Mouse (Mus musculus): ENCODE results near the gene Noc2l. TPM values are rescaled to one million over a fixed set of nuclear protein-coding genes. Genes with fewer than 3 reads are reported as not detected.

The Noc2l gene
- polyA plus RNA-seq (2014; fragmentation: Illumina TruSeq; extraction: RNeasy Lipid Tissue Mini Kit (QIAGEN cat#74804); ENCODE audit: low read depth, low replicate concordance), result 2.2 TPM

DNA sequence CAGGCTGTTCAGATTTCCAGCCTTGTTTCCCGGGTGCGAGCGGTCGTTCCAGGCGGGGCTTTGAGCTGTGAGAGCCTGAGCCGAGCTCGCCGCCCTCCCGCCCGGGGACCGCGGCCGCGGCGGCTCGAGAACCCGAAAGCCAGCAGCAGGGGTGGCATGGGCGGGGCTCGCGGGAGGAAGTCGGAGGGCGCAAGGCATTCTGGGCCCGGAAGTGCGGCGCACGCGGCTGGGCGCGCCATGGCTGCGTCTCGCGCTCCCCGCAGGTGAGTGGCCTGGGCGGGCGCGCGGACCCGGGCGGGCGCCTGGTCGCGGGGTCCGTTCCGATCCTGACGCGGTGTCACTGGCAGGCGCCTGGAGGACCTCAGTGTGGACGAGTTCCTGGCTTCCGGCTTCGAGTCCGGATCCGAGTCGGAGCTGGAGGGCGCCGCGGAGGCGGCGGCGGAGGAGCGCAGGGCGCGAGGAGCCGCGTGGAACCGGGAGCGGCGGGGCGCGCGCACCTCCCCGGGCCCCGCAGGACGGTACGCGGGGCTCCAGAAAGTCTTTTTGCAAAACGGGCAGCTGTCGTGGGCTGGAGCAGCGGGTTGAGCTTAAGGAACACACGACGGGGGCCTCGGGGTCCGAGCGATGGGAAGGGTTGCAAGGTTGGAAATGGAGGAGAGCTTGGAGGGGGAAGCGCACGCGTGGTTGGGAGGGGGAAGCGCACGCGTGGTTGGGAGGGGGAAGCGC, at the start of gene Noc2l:
Gene Noc2l, plus strand, starts transcription at position 203 of the 726 bp plus-strand sequence.

DNA sequence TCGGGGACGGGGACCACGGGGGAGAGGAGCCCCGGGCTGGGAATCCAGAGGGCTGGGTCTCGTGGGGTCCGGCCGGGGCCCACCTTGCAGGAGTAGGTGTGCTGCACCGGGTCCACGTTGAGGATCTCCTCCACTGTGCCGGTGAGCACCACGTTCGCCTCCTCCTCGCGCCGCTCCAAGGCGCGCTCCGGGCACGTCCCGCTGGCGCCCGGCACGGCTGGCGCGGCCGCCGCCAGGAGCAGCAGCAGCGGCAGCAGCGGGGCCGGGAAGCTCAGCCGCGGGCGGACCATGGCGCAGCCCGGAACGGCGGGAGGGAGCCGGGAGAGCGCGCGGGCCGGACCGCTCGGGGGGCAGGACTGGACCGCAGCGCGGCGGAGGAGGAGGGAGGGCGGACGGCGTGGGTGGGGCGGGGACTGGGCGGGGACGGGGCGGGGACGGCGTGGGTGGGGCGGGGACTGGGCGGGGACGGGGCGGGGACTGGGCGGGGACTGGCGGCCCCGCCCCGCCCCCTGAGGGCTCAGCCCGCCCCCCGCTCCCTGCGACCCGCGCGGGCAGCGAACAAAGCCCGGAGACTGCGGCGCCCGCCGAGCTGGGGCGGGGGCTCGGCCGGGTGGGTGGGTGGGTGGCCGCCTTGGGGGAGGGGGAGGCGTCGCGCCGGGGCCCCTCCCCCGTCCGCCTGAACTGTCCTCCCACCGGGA, 38.5 kb upstream of the Noc2l start, which contains the start of gene Agrn:
Gene Agrn, minus strand, starts transcription at position 358 of the 698 bp plus-strand sequence.

GRCm38 (mm10) chr4:156200623-156201475, 35.0 kb upstream of the Noc2l start, which contains the start of gene Isg15:
TSS of gene Isg15 (minus strand) at chr4:156200818.

GRCm38 (mm10) chr4:156203001-156203412, 32.8 kb upstream of the Noc2l start, which contains the start of gene AW011738:
TSS of gene AW011738 (plus strand) at chr4:156203304.

DNA sequence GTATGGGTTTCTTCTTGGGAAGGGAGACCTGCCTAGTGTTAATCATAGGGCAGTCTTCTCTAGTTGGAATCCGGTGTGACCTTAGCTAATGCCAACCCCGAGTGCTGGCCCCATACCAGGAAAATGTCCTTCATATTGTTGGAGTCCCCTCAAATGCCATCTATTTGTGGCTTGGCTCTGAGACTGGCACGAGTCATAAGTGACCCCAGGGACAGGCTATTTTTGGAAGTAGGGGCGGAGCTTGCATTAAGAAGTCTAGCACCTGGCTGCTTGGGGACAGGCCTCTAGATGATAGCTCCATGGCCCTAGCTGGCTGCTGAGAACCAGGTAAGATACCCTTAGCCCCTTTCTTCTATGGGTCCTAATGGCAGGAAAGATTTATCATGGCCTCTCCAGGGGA, 20.2 kb upstream of the Noc2l start, which contains the start of gene Perm1:
Gene Perm1, plus strand, starts transcription at position 220 of the 400 bp plus-strand sequence.

DNA sequence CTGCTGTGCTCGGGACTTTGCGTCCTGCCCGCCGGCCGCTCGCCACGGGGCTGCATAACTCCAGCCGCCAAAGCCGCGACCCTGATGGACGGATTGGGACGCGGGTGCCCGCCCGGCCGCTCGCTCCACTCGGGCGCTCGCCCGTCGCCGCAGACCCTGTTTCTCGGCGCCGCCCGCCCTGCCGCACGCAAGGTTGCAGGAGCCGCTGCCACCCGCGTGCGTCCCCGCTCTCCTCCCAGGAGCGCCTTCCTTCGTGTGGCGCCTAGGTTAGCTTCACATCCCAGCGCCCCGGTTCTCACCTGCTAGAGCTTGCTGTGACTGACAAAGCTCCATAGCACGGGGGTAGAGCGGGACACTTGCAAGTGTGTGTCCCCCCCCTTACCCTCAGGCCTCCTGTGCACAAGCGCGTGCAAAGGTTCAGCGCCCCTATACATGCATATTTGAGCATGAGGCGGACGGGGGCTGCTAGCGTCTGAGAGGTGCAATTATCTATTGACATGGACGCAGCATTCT, 1.1 kb upstream of the Noc2l start, which contains the start of gene Plekhn1:
Gene Plekhn1, minus strand, starts transcription at position 157 of the 513 bp plus-strand sequence.

GRCm38 (mm10) chr4:156255078-156255839, 19.4 kb downstream of the Noc2l start, which contains the start of gene Samd11:
TSS of gene Samd11 (minus strand) at chr4:156255657.

Other genes with a start within 250 kb of the Noc2l start
- gene B3galt6, start 243.4 kb upstream of the Noc2l start, polyA plus RNA-seq (2014; fragmentation: Illumina TruSeq; extraction: RNeasy Lipid Tissue Mini Kit (QIAGEN cat#74804); ENCODE audit: low read depth, low replicate concordance), result 1.7 TPM
- 97.4 TPM for gene Sdf4, start 243.1 kb upstream of the Noc2l start, polyA plus RNA-seq (2014; fragmentation: Illumina TruSeq; extraction: RNeasy Lipid Tissue Mini Kit (QIAGEN cat#74804); ENCODE audit: low read depth, low replicate concordance)
- not detected for gene Tnfrsf4, start 222.2 kb upstream of the Noc2l start, polyA plus RNA-seq (2014; fragmentation: Illumina TruSeq; extraction: RNeasy Lipid Tissue Mini Kit (QIAGEN cat#74804); ENCODE audit: low read depth, low replicate concordance)
- gene Tnfrsf18, start 209.8 kb upstream of the Noc2l start, polyA plus RNA-seq (2014; fragmentation: Illumina TruSeq; extraction: RNeasy Lipid Tissue Mini Kit (QIAGEN cat#74804); ENCODE audit: low read depth, low replicate concordance), result not detected
- 25.6 TPM for gene Ttll10, start 176.6 kb upstream of the Noc2l start, polyA plus RNA-seq (2014; fragmentation: Illumina TruSeq; extraction: RNeasy Lipid Tissue Mini Kit (QIAGEN cat#74804); ENCODE audit: low read depth, low replicate concordance)
- 17.1 TPM for gene 9430015G10Rik, start 126.0 kb upstream of the Noc2l start, polyA plus RNA-seq (2014; fragmentation: Illumina TruSeq; extraction: RNeasy Lipid Tissue Mini Kit (QIAGEN cat#74804); ENCODE audit: low read depth, low replicate concordance)
- not detected for gene Rnf223, start 105.5 kb upstream of the Noc2l start, polyA plus RNA-seq (2014; fragmentation: Illumina TruSeq; extraction: RNeasy Lipid Tissue Mini Kit (QIAGEN cat#74804); ENCODE audit: low read depth, low replicate concordance)
- 1.8 TPM for gene Agrn, start 38.5 kb upstream of the Noc2l start, polyA plus RNA-seq (2014; fragmentation: Illumina TruSeq; extraction: RNeasy Lipid Tissue Mini Kit (QIAGEN cat#74804); ENCODE audit: low read depth, low replicate concordance)
- gene Isg15, start 35.2 kb upstream of the Noc2l start, polyA plus RNA-seq (2014; fragmentation: Illumina TruSeq; extraction: RNeasy Lipid Tissue Mini Kit (QIAGEN cat#74804); ENCODE audit: low read depth, low replicate concordance), result not detected
- 0.14 TPM for gene AW011738, start 32.7 kb upstream of the Noc2l start, polyA plus RNA-seq (2014; fragmentation: Illumina TruSeq; extraction: RNeasy Lipid Tissue Mini Kit (QIAGEN cat#74804); ENCODE audit: low read depth, low replicate concordance)
- gene Perm1, start 20.1 kb upstream of the Noc2l start, polyA plus RNA-seq (2014; fragmentation: Illumina TruSeq; extraction: RNeasy Lipid Tissue Mini Kit (QIAGEN cat#74804); ENCODE audit: low read depth, low replicate concordance), result not detected
- 2.6 TPM for gene Plekhn1, start 1.2 kb upstream of the Noc2l start, polyA plus RNA-seq (2014; fragmentation: Illumina TruSeq; extraction: RNeasy Lipid Tissue Mini Kit (QIAGEN cat#74804); ENCODE audit: low read depth, low replicate concordance)
- 0.17 TPM for gene Samd11, start 19.6 kb downstream of the Noc2l start, polyA plus RNA-seq (2014; fragmentation: Illumina TruSeq; extraction: RNeasy Lipid Tissue Mini Kit (QIAGEN cat#74804); ENCODE audit: low read depth, low replicate concordance)
- 0.77 TPM for gene Vmn2r-ps159, start 95.1 kb downstream of the Noc2l start, polyA plus RNA-seq (2014; fragmentation: Illumina TruSeq; extraction: RNeasy Lipid Tissue Mini Kit (QIAGEN cat#74804); ENCODE audit: low read depth, low replicate concordance)

Measured in testis, adult 10 weeks (tissue).